Mouse (Mus musculus): ENCODE results near the gene Rnft1. TPM values are rescaled to one million over a fixed set of nuclear protein-coding genes. Genes with fewer than 3 reads are reported as not detected.

Rnft1 gene
- polyA plus RNA-seq, 1 experiment from 2014 or later, result 21.3 TPM

GRCm38 (mm10) chr11:86500795-86501194, 16.3 kb downstream of the Rnft1 start:
- no peaks in the 10 kb centered on the region for H3K4me1 ChIP-seq (ENCODE audit: control insufficient read depth, insufficient read depth, low read length)
- no peak overlapping the region for H3K4me2 ChIP-seq (ENCODE audit: low read depth)
- H3K27ac ChIP-seq (ENCODE audit: low read depth, low read length), result no peak overlapping the region
- no peak for DNase-seq (ENCODE audit: low spot score)
- no peaks in the 10 kb centered on the region for H3K27me3 ChIP-seq (ENCODE audit: control insufficient read depth, insufficient read depth, low read length)
- no peak overlapping the region for H3K4me3 ChIP-seq (ENCODE audit: low read depth, low read length)
- H3K9ac ChIP-seq (ENCODE audit: low read length), result no peak overlapping the region
- no peak for ATAC-seq (ENCODE audit: insufficient read depth, low FRiP score, low TSS enrichment)
- no peaks in the 10 kb centered on the region for H3K9me3 ChIP-seq (ENCODE audit: control insufficient read depth, low read length)
- H3K36me3 ChIP-seq (ENCODE audit: control insufficient read depth, insufficient read depth, low read length), result no peaks in the 10 kb centered on the region
- WGBS, result 73% methylated on average over 1 of the region's 1 CpGs

DNA sequence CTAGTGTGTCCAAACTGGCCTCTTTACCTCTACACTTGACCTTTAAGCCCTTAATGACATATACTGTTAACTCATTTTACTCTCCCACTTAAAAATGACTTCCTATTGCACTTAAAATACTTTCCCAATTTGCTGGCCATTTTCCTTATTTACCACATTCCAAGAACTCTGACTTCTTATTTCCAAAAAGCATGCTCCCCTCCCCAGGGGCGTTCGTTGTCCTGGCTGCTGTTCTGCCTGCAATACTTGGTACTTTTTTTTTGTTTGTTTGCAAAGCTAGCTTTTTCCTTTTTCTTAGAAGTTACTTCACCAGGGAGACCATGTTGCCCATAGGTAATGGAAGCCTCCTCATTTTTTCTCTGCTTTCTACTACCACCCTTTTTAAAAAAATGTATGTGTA, 18.7 kb downstream of the Rnft1 start:
- Histone ChIP-seq H3K4me3 (ENCODE audit: low read depth, low read length) (no peak overlapping the region), H3K9ac (ENCODE audit: low read length) (no peak overlapping the region), H3K4me1 (ENCODE audit: control insufficient read depth, insufficient read depth, low read length) (no peaks in the 10 kb centered on the region), H3K27me3 (ENCODE audit: control insufficient read depth, insufficient read depth, low read length) (no peaks in the 10 kb centered on the region), H3K27ac (ENCODE audit: low read depth, low read length) (no peak overlapping the region), H3K4me2 (ENCODE audit: low read depth) (no peak overlapping the region), H3K36me3 (ENCODE audit: control insufficient read depth, insufficient read depth, low read length) (no peaks in the 10 kb centered on the region), H3K9me3 (ENCODE audit: control insufficient read depth, low read length) (no peaks in the 10 kb centered on the region)
- ATAC-seq (ENCODE audit: insufficient read depth, low FRiP score, low TSS enrichment) (no peak), DNase-seq (ENCODE audit: low spot score) (no peak)
- WGBS, result 90% methylated on average over 2 of the region's 2 CpGs

GRCm38 (mm10) chr11:86507334-86507733, 22.9 kb downstream of the Rnft1 start:
- no peaks in the 10 kb centered on the region for H3K27me3 ChIP-seq (ENCODE audit: control insufficient read depth, insufficient read depth, low read length)
- H3K4me2 ChIP-seq (ENCODE audit: low read depth), result no peak overlapping the region
- peaks cover 11% of the 10 kb centered on the region for H3K36me3 ChIP-seq (ENCODE audit: control insufficient read depth, insufficient read depth, low read length)
- H3K9me3 ChIP-seq (ENCODE audit: control insufficient read depth, low read length), result no peaks in the 10 kb centered on the region
- H3K9ac ChIP-seq (ENCODE audit: low read length), result no peak overlapping the region
- no peak overlapping the region for H3K27ac ChIP-seq (ENCODE audit: low read depth, low read length)
- DNase-seq (ENCODE audit: low spot score) (no peak), ATAC-seq (ENCODE audit: insufficient read depth, low FRiP score, low TSS enrichment) (no peak)
- H3K4me1 ChIP-seq (ENCODE audit: control insufficient read depth, insufficient read depth, low read length), result no peaks in the 10 kb centered on the region
- WGBS, result 93% methylated on average over 2 of the region's 2 CpGs
- no peak overlapping the region for H3K4me3 ChIP-seq (ENCODE audit: low read depth, low read length)

DNA sequence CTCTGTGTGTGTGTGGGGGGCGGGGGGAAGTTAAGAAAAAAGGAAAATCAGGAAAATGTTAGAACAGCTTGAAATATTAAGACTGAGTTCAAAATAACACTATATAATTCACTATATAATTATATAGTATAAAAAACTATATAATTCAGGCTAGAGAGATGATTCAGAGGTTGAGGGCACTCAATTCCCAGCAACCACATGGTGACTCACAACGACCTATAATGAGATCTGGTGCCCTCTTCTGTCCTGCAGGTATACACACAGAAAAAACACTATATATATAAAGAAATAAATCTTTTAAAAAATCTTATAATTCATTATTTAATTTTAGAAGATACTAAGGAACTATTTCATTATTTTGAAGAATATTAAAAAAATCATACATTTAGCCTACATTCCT, 23.5 kb downstream of the Rnft1 start:
- no peak overlapping the region for H3K4me3 ChIP-seq (ENCODE audit: low read depth, low read length)
- H3K27me3 ChIP-seq (ENCODE audit: control insufficient read depth, insufficient read depth, low read length), result no peaks in the 10 kb centered on the region
- no peaks in the 10 kb centered on the region for H3K4me1 ChIP-seq (ENCODE audit: control insufficient read depth, insufficient read depth, low read length)
- no peak for DNase-seq (ENCODE audit: low spot score)
- H3K4me2 ChIP-seq (ENCODE audit: low read depth), result no peak overlapping the region
- peaks cover 13% of the 10 kb centered on the region for H3K36me3 ChIP-seq (ENCODE audit: control insufficient read depth, insufficient read depth, low read length)
- WGBS, result 94% methylated on average over 2 of the region's 2 CpGs
- no peaks in the 10 kb centered on the region for H3K9me3 ChIP-seq (ENCODE audit: control insufficient read depth, low read length)
- H3K9ac ChIP-seq (ENCODE audit: low read length), result no peak overlapping the region
- H3K27ac ChIP-seq (ENCODE audit: low read depth, low read length), result no peak overlapping the region
- no peak for ATAC-seq (ENCODE audit: insufficient read depth, low FRiP score, low TSS enrichment)

DNA sequence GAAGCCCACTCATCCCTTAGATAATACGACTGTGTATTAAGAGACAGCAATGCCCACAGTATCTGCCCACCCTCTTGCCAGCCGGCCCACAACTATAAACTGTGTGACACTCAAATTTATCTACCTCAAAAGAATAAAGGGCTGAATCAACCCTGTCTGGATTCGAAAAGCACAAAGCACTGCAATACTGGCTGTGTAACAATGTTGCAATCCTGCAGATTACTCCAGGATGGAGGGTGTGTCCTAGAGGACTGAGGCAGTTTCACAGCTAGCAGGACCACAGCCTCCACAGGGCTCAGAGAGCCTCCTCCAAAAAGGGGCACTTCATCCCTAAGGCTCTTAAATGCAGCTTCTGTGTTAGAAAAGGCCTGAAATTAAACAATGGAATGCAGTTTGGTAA, 32.2 kb downstream of the Rnft1 start:
- H3K27ac ChIP-seq (ENCODE audit: low read depth, low read length), result no peak overlapping the region
- 84% methylated on average over 3 of the region's 3 CpGs for WGBS
- no peaks in the 10 kb centered on the region for H3K27me3 ChIP-seq (ENCODE audit: control insufficient read depth, insufficient read depth, low read length)
- H3K9me3 ChIP-seq (ENCODE audit: control insufficient read depth, low read length), result no peaks in the 10 kb centered on the region
- H3K36me3 ChIP-seq (ENCODE audit: control insufficient read depth, insufficient read depth, low read length), result peaks cover 19% of the 10 kb centered on the region
- no peak overlapping the region for H3K4me3 ChIP-seq (ENCODE audit: low read depth, low read length)
- no peak overlapping the region for H3K9ac ChIP-seq (ENCODE audit: low read length)
- ATAC-seq (ENCODE audit: insufficient read depth, low FRiP score, low TSS enrichment) (no peak), DNase-seq (ENCODE audit: low spot score) (no peak)
- H3K4me2 ChIP-seq (ENCODE audit: low read depth), result no peak overlapping the region
- H3K4me1 ChIP-seq (ENCODE audit: control insufficient read depth, insufficient read depth, low read length), result no peaks in the 10 kb centered on the region

GRCm38 (mm10) chr11:86517229-86517628, 32.8 kb downstream of the Rnft1 start:
- DNase-seq (ENCODE audit: low spot score), result no peak
- Histone ChIP-seq H3K4me1 (ENCODE audit: control insufficient read depth, insufficient read depth, low read length) (no peaks in the 10 kb centered on the region), H3K4me3 (ENCODE audit: low read depth, low read length) (no peak overlapping the region), H3K9ac (ENCODE audit: low read length) (no peak overlapping the region), H3K9me3 (ENCODE audit: control insufficient read depth, low read length) (no peaks in the 10 kb centered on the region), H3K4me2 (ENCODE audit: low read depth) (no peak overlapping the region), H3K27ac (ENCODE audit: low read depth, low read length) (no peak overlapping the region), H3K36me3 (ENCODE audit: control insufficient read depth, insufficient read depth, low read length) (peaks cover 19% of the 10 kb centered on the region), H3K27me3 (ENCODE audit: control insufficient read depth, insufficient read depth, low read length) (no peaks in the 10 kb centered on the region)
- ATAC-seq (ENCODE audit: insufficient read depth, low FRiP score, low TSS enrichment), result no peak
- WGBS, result 90% methylated on average over 3 of the region's 3 CpGs

GRCm38 (mm10) chr11:86519751-86520150, 35.3 kb downstream of the Rnft1 start:
- Histone ChIP-seq H3K4me2 (ENCODE audit: low read depth) (no peak overlapping the region), H3K4me1 (ENCODE audit: control insufficient read depth, insufficient read depth, low read length) (no peaks in the 10 kb centered on the region), H3K27ac (ENCODE audit: low read depth, low read length) (no peak overlapping the region), H3K27me3 (ENCODE audit: control insufficient read depth, insufficient read depth, low read length) (no peaks in the 10 kb centered on the region), H3K4me3 (ENCODE audit: low read depth, low read length) (no peak overlapping the region), H3K36me3 (ENCODE audit: control insufficient read depth, insufficient read depth, low read length) (peaks cover 21% of the 10 kb centered on the region), H3K9ac (ENCODE audit: low read length) (no peak overlapping the region), H3K9me3 (ENCODE audit: control insufficient read depth, low read length) (no peaks in the 10 kb centered on the region)
- ATAC-seq (ENCODE audit: insufficient read depth, low FRiP score, low TSS enrichment), result no peak
- no peak for DNase-seq (ENCODE audit: low spot score)
- WGBS, result 91% methylated on average over 7 of the region's 7 CpGs

DNA sequence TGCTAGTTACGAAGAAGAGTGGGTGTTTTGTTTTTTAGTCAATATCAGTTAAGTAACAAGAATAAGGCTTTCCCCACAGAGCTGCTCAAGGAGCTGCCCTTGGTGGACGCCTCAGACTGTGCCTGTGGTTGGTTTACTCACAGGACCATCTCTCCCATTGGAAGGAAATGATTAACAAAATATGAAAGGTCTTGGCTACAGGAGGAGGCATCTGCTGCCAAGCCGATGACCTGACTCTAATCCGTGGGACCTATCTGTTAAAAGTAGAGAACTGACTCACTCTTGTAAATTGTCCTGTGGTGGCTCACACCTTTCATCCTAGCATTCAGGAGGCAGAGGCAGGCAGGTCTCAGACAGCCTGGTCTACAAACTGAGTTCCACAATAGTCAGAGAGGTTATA, 43.1 kb downstream of the Rnft1 start:
- WGBS, result 89% methylated on average over 4 of the region's 4 CpGs

GRCm38 (mm10) chr11:86532834-86533233, 48.4 kb downstream of the Rnft1 start:
- no peaks in the 10 kb centered on the region for H3K27me3 ChIP-seq (ENCODE audit: control insufficient read depth, insufficient read depth, low read length)
- ATAC-seq (ENCODE audit: insufficient read depth, low FRiP score, low TSS enrichment) (no peak), DNase-seq (ENCODE audit: low spot score) (no peak)
- H3K27ac ChIP-seq (ENCODE audit: low read depth, low read length), result no peak overlapping the region
- no peak overlapping the region for H3K4me3 ChIP-seq (ENCODE audit: low read depth, low read length)
- WGBS, result 87% methylated on average over 1 of the region's 1 CpGs
- 0 out of 2 replicates have a peak, but pooled peaks cover 2% of the 10 kb centered on the region for H3K36me3 ChIP-seq (ENCODE audit: control insufficient read depth, insufficient read depth, low read length)
- no peaks in the 10 kb centered on the region for H3K4me1 ChIP-seq (ENCODE audit: control insufficient read depth, insufficient read depth, low read length)
- H3K9ac ChIP-seq (ENCODE audit: low read length), result no peak overlapping the region
- H3K4me2 ChIP-seq (ENCODE audit: low read depth), result no peak overlapping the region
- no peaks in the 10 kb centered on the region for H3K9me3 ChIP-seq (ENCODE audit: control insufficient read depth, low read length)

More for the DNA sequence above, 43.1 kb downstream of the Rnft1 start:
- Histone ChIP-seq H3K4me1 (ENCODE audit: control insufficient read depth, insufficient read depth, low read length) (no peaks in the 10 kb centered on the region), H3K27me3 (ENCODE audit: control insufficient read depth, insufficient read depth, low read length) (no peaks in the 10 kb centered on the region), H3K27ac (ENCODE audit: low read depth, low read length) (no peak overlapping the region), H3K36me3 (ENCODE audit: control insufficient read depth, insufficient read depth, low read length) (peaks cover 7% of the 10 kb centered on the region; the same call in 1 of the 2 replicates), H3K4me3 (ENCODE audit: low read depth, low read length) (no peak overlapping the region), H3K4me2 (ENCODE audit: low read depth) (no peak overlapping the region), H3K9me3 (ENCODE audit: control insufficient read depth, low read length) (no peaks in the 10 kb centered on the region), H3K9ac (ENCODE audit: low read length) (no peak overlapping the region)
- DNase-seq (ENCODE audit: low spot score) (no peak), ATAC-seq (ENCODE audit: insufficient read depth, low FRiP score, low TSS enrichment) (no peak)

Measured in neural tube, embryonic 11.5 days (tissue).